Mouse (Mus musculus) thymus, adult 18-20 months (tissue): ENCODE data around the gene Gpsm3.

ENCODE experiments used
- DNase-seq, 2 experiments: peaks; one replicate each; pipeline ENCODE4 v3.0.0; 2022; ENCODE audit warnings: mixed read lengths in 2 of 2

The Gpsm3 gene

GRCm38 (mm10) chr17:34583819-34584218 lies 5.8 kb upstream of the Gpsm3 start:
- no peak for DNase-seq

DNA sequence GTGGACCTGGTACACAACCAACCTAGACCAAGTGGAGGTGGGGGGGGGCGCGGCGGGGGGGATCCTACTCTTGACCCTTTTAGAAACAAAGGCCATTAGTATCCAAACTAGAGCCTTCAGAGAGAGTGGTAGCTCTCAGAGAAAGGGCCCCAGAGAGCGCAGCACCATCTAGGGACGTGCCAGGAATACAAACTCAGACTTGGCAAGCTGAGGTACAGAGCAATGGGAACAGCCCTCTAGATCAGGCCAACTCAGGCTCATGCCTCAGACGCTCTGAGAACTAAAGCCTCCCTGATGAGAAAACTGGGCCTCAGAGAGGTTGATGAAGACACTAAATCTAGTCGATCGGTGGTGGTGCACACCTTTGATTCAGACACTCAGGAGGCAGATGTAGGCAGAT lies 4.5 kb upstream of the Gpsm3 start:
- no peak for DNase-seq

DNA sequence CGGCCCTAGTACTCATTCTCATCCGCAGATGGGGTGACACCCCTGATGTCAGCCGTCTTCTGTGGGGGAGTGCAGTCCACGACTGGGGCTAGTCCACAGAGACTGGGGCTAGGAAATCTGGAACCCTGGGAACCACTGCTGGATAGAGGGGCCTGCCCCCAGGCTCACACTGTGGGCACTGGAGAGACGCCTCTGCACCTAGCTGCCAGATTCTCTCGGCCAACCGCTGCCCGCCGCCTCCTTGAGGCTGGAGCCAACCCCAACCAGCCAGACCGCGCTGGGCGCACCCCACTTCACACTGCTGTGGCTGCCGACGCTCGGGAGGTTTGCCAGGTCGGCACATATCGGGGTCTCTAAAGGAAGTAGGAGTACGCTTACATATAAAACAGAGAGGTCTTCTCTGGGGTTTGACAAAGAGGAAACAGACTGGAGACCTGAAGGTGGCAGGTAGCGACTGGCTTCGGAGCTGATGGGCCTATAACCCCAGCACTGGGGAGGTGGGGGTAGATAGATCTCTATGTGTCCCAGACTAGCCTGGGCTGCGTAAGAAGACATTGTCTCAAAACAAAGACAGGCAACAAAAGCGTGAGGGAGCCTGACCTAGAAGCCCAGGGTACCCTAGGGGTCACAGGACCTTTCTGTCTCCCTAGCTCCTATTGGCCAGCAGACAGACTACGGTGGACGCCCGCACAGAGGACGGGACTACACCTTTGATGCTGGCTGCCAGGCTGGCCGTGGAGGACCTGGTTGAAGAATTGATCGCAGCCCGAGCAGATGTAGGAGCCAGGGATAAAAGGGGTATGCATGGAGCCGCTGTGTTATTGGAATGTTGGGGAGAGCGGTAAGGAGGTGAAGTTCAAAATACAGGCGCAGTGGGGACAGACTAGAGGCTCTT lies 3.5 kb upstream of the Gpsm3 start:
- DNase-seq = no peak

GRCm38 (mm10) chr17:34586796-34587422 lies 2.7 kb upstream of the Gpsm3 start:
- DNase-seq = peak; percentile 61 to 89

GRCm38 (mm10) chr17:34587423-34587811 lies 2.2 kb upstream of the Gpsm3 start:
- peak; percentile 95 to 96 for DNase-seq

DNA sequence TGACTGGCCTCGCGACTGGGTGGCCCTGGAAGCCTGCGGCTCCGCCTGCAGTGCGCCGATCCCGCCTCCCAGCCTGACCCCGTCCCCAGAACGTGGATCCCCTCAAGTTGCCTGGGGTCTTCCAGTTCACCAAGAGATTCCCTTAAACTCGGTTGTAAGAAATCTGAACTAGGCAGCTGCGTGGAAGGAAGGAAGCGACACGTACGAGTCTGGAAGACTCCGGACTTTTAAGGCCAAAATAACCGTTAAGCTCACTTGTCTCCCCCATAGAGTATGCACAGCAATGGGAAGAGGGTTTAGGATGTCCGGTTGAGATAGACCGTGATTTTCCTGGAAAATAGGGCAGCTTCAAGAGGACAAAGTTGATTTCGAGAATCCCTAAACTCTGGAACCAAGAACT lies 1.8 kb upstream of the Gpsm3 start:
- no peak for DNase-seq

DNA sequence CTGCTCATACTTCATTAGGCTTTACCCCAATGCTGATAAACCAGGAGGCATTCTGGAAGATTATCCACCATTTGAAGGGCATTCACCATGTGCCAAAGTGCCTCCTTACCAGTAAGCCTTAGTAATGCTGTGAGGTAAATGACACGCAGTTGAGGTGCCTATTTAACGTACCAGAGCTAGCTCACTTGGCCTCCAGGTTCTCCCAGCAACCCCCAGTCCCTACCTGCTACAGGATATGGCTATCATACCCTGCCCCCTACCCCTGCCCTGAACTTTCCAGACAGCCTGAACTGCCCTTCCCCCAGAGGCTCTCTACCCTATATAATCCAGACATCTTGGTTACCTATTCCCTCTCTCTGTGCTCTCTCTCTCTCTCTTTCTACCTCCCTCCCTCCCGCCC lies 839 bp upstream of the Gpsm3 start:
- no peak for DNase-seq

DNA sequence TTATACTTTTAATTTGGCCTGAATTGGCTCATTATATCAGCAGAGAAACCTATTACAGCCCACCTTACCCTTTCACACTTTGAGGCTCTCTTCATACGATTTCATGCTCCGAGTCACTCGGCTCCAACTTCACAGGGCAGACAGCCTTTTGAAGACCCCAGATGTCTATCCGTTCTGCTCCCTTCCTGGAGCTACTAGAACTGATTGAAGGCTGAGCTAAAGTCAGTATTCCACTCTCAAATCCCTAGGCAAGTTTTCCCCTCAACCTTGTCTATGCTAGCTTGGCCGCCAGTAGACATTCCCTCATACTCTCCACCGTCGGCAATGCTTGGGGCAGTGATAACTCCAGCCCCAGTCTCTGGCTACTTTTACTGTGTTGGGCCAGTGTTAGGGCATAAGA lies 400 bp upstream of the Gpsm3 start:
- no peak for DNase-seq

- no peak for DNase-seq
Measured at GRCm38 (mm10) chr17:34590154-34590987, 765 bp downstream of the Gpsm3 start.

GRCm38 (mm10) chr17:34591029-34591993 lies 1.7 kb downstream of the Gpsm3 start, which contains the start of gene Pbx2:
Pbx2 (plus strand) TSS chr17:34591266.
- peak in 1 of 2 experiments; percentile 16 for DNase-seq

- peak; percentile 79 to 80 for DNase-seq
Measured at GRCm38 (mm10) chr17:34591994-34592375, 2.4 kb downstream of the Gpsm3 start.

GRCm38 (mm10) chr17:34592581-34593549 lies 3.3 kb downstream of the Gpsm3 start:
- peak in 1 of 2 experiments; percentile 57 for DNase-seq

GRCm38 (mm10) chr17:34593752-34594525 lies 4.3 kb downstream of the Gpsm3 start:
- no peak for DNase-seq

DNA sequence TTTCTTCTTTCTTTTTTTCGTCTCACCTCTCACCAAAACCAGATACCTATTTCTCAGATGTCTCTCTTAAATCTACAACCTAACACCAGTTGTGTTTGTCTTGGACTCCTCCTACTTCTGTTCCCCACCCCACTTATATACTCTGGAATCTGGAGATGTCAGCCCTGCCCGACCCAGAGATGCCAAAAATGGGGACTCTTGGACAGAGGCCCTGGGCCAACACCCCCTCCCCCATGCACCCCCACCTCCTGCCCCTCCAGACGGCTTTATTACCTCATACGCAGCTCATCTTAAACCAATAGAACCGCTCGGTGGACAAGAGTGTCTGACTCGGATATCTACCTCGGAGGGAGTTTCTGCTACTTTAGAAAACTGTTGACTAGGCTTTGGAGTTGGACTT lies 6.5 kb downstream of the Gpsm3 start:
- no peak for DNase-seq

GRCm38 (mm10) chr17:34597566-34598095 lies 8.0 kb downstream of the Gpsm3 start, which contains the start of gene Ager:
Ager (plus strand) TSS chr17:34597862.
- no peak for DNase-seq

DNA sequence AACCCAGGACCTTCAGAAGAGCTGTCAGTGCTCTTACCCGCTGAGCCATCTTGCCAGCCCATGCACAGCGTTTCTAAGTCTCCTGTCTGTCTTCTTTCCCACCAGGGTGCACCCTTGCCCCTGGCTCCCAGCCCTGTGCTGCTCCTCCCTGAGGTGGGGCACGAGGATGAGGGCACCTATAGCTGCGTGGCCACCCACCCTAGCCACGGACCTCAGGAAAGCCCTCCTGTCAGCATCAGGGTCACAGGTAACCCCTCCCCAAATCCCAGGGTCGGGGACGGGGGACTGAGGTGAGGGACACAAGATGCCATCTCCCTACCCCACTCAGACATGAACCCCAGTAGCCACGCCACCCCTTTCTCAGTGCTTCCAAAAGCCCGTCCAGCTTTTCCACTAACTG lies 10.3 kb downstream of the Gpsm3 start:
- peak in 1 of 2 experiments; percentile 3 for DNase-seq

GRCm38 (mm10) chr17:34601796-34602195 lies 12.2 kb downstream of the Gpsm3 start:
- no peak for DNase-seq

DNA sequence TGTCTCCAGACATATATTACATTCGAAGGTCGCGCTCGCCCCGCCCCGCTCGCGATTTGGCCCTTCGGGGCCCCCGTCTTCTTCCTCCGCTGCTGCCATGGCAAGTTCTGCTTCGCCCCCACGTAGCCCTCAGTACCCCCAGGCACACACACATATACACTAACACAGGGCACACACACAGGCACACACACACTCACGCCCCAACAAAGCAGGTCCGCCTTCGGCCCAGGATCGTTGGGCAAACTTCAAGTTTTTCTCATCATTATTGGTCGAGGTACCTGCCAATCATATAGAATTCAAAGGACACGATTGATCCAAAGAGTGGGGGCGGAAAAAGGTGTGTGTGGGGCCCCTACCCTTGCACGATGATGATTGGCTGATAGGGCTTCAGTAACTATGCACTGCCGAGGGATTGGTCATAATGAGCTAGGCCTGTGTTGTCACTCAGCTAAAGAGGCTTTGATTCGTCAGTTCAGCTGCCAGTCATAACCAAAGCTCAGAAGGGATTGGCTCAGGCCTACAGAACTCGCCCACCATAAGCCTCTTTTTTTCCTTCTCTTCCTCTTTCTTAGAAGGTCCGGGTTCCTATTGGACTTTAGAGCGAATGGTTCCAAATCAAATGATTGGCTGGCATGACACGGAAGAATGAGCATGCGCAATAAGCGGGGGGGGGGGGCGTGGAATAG lies 13.9 kb downstream of the Gpsm3 start, which contains the start of gene Rnf5:
Gene Rnf5 (minus strand): TSS at position 316 of the 686 bp plus-strand sequence.
- peak; percentile 91 to 99 for DNase-seq

DNA sequence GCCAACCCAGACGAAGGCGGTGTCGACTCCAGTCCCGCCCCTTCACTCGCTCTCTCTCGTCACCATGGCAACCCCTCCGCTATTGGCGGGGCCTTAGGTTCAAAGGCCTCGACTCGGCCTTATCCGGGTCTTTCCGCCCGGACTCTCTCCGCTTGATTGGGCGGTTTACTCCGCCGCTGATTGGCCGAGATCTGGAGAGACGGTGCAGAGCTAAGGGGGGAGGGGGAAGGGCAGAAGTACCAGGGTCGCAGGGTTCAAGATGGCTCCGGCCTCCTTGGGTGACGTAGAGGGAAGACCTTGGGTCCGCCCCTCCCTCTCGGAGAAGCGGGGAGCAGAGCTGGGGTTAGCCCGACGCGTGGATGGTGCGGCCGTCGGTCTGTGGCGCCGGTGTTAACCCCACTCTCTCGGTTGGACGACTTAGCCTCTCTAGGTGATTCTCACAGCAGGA lies 14.5 kb downstream of the Gpsm3 start, which contains the start of gene Agpat1:
Gene Agpat1 (plus strand): TSS at position 202 of the 448 bp plus-strand sequence.
- DNase-seq = peak; percentile 99
